Mouse (Mus musculus): ENCODE data around the gene Tekt3. TPM values are rescaled to one million over a fixed set of nuclear protein-coding genes. Genes with fewer than 3 reads are reported as not detected.

The Tekt3 gene
- total and polyA plus RNA-seq, 3 experiments, result not detected

- WGBS, result under 1% methylated on average over 11 of the region's 11 CpGs
- no peak for DNase-seq
- Histone ChIP-seq H3K27me3 (ENCODE audit: control insufficient read depth, insufficient read depth, low read length) (no peaks in the 10 kb centered on the region), H3K27ac (peak overlapping the region; percentile 85), H3K4me3 (peak overlapping the region; percentile 74), H3K79me2 (replicated peaks; ENCODE audit: control insufficient read depth, insufficient read depth, low read length) (no peaks in the 10 kb centered on the region), H3K4me1 (ENCODE audit: control insufficient read depth, insufficient read depth, low read length) (peaks cover 23% of the 10 kb centered on the region), H3K9ac (ENCODE audit: low read depth, low read length) (peak overlapping the region; percentile 78), H3K36me3 (ENCODE audit: control insufficient read depth, insufficient read depth, low read length) (peaks cover 6% of the 10 kb centered on the region)
- TF ChIP-seq CTCF (IDR thresholded peaks at IDR 0.05) (no peak), POLR2A (IDR thresholded peaks at IDR 0.05; ENCODE audit: insufficient read depth, low read depth, low read length) (no peak), EP300 (IDR thresholded peaks at IDR 0.05; ENCODE audit: insufficient read depth, low read depth, low read length) (no peak)
- intact Hi-C loops (cut with DNase I), result loop anchor here (5.0 to 10.0 kb wide), 2 partner anchors 104 to 387 kb away; no protein-coding TSS in a partner anchor
These were observed 70.2 kb downstream of the Tekt3 start for GRCm38 (mm10) chr11:63131693-63132040.

- WGBS, result under 1% methylated on average over 11 of the region's 11 CpGs
- TF ChIP-seq CTCF (IDR thresholded peaks at IDR 0.05) (no peak), POLR2A (IDR thresholded peaks at IDR 0.05; ENCODE audit: insufficient read depth, low read depth, low read length) (no peak), EP300 (IDR thresholded peaks at IDR 0.05; ENCODE audit: insufficient read depth, low read depth, low read length) (no peak)
- Histone ChIP-seq H3K9ac (ENCODE audit: low read depth, low read length) (peak overlapping the region; percentile 64), H3K36me3 (ENCODE audit: control insufficient read depth, insufficient read depth, low read length) (peaks cover 10% of the 10 kb centered on the region), H3K79me2 (replicated peaks; ENCODE audit: control insufficient read depth, insufficient read depth, low read length) (no peaks in the 10 kb centered on the region), H3K27ac (peak overlapping the region; percentile 85), H3K27me3 (ENCODE audit: control insufficient read depth, insufficient read depth, low read length) (no peaks in the 10 kb centered on the region), H3K4me3 (peak overlapping the region; percentile 74), H3K4me1 (ENCODE audit: control insufficient read depth, insufficient read depth, low read length) (peaks cover 25% of the 10 kb centered on the region)
- intact Hi-C loops (cut with DNase I), result loop anchor here (5.0 to 10.0 kb wide), 2 partner anchors 105 to 387 kb away; no protein-coding TSS in a partner anchor
- no peak for DNase-seq
These were observed 70.7 kb downstream of the Tekt3 start for GRCm38 (mm10) chr11:63132151-63132500.

GRCm38 (mm10) chr11:63132501-63133435 lies 71.3 kb downstream of the Tekt3 start:
- peak; percentile 59; the same call in 1 of the 2 replicates for TF ChIP-seq POLR2A (IDR thresholded peaks at IDR 0.05; ENCODE audit: insufficient read depth, low read depth, low read length)
- TF ChIP-seq EP300 (IDR thresholded peaks at IDR 0.05; ENCODE audit: insufficient read depth, low read depth, low read length), result 0 out of 2 replicates have a peak, but pooled peaks have one; percentile 2
- peak; percentile 59 for TF ChIP-seq CTCF (IDR thresholded peaks at IDR 0.05)
- Histone ChIP-seq H3K27ac (peak overlapping the region; percentile 85), H3K36me3 (ENCODE audit: control insufficient read depth, insufficient read depth, low read length) (peaks cover 10% of the 10 kb centered on the region), H3K27me3 (ENCODE audit: control insufficient read depth, insufficient read depth, low read length) (no peaks in the 10 kb centered on the region), H3K79me2 (replicated peaks; ENCODE audit: control insufficient read depth, insufficient read depth, low read length) (no peaks in the 10 kb centered on the region), H3K4me1 (ENCODE audit: control insufficient read depth, insufficient read depth, low read length) (peaks cover 25% of the 10 kb centered on the region), H3K4me3 (peak overlapping the region; percentile 74), H3K9ac (ENCODE audit: low read depth, low read length) (peak overlapping the region; percentile 64)
- DNase-seq, result peak; percentile 87 to 90
- intact Hi-C loops (cut with DNase I), result loop anchor here (5.0 to 10.0 kb wide), 2 partner anchors 105 to 388 kb away; no protein-coding TSS in a partner anchor
- WGBS, result 1% methylated on average over 65 of the region's 66 CpGs

- H3K36me3 ChIP-seq (ENCODE audit: control insufficient read depth, insufficient read depth, low read length), result peaks cover 10% of the 10 kb centered on the region
- no peak for DNase-seq
- H3K79me2 ChIP-seq (replicated peaks; ENCODE audit: control insufficient read depth, insufficient read depth, low read length), result no peaks in the 10 kb centered on the region; the same call in 1 of the 2 replicates
- no peaks in the 10 kb centered on the region for H3K27me3 ChIP-seq (ENCODE audit: control insufficient read depth, insufficient read depth, low read length)
- intact Hi-C loops (cut with DNase I), result loop anchor here (5.0 to 10.0 kb wide), 2 partner anchors 107 to 389 kb away; no protein-coding TSS in a partner anchor
- H3K9ac ChIP-seq (ENCODE audit: low read depth, low read length), result 0 out of 2 replicates have a peak overlapping the region, but pooled peaks have one; percentile 4
- WGBS, result 85% methylated on average over 5 of the region's 5 CpGs
- no peak overlapping the region for H3K4me3 ChIP-seq
- TF ChIP-seq EP300 (IDR thresholded peaks at IDR 0.05; ENCODE audit: insufficient read depth, low read depth, low read length), result no peak
- no peak for TF ChIP-seq CTCF (IDR thresholded peaks at IDR 0.05)
- TF ChIP-seq POLR2A (IDR thresholded peaks at IDR 0.05; ENCODE audit: insufficient read depth, low read depth, low read length), result no peak
- no peak overlapping the region for H3K27ac ChIP-seq
- peaks cover 27% of the 10 kb centered on the region for H3K4me1 ChIP-seq (ENCODE audit: control insufficient read depth, insufficient read depth, low read length)
These were observed 72.6 kb downstream of the Tekt3 start for GRCm38 (mm10) chr11:63134021-63134420.

GRCm38 (mm10) chr11:63134742-63135482 lies 73.5 kb downstream of the Tekt3 start:
- Histone ChIP-seq H3K79me2 (replicated peaks; ENCODE audit: control insufficient read depth, insufficient read depth, low read length) (no peaks in the 10 kb centered on the region; the same call in 1 of the 2 replicates), H3K27me3 (ENCODE audit: control insufficient read depth, insufficient read depth, low read length) (no peaks in the 10 kb centered on the region), H3K9ac (ENCODE audit: low read depth, low read length) (no peak overlapping the region), H3K27ac (peak overlapping the region; percentile 74), H3K4me3 (no peak overlapping the region), H3K4me1 (ENCODE audit: control insufficient read depth, insufficient read depth, low read length) (peaks cover 24% of the 10 kb centered on the region), H3K36me3 (ENCODE audit: control insufficient read depth, insufficient read depth, low read length) (peaks cover 10% of the 10 kb centered on the region)
- TF ChIP-seq CTCF (IDR thresholded peaks at IDR 0.05) (no peak), POLR2A (IDR thresholded peaks at IDR 0.05; ENCODE audit: insufficient read depth, low read depth, low read length) (no peak), EP300 (IDR thresholded peaks at IDR 0.05; ENCODE audit: insufficient read depth, low read depth, low read length) (no peak)
- intact Hi-C loops (cut with DNase I), result loop anchor here (1.0 to 10.0 kb wide), 4 partner anchors 37 to 390 kb away; no protein-coding TSS in a partner anchor
- DNase-seq, result no peak
- WGBS, result 46% methylated on average over 15 of the region's 15 CpGs
